Mouse (Mus musculus): Measurements from ENCODE around the gene Golim4. TPM values are rescaled to one million over a fixed set of nuclear protein-coding genes. Genes with fewer than 3 reads are reported as not detected.

Golim4 gene
- polyA plus RNA-seq, 1 experiment = 12.9 TPM

DNA sequence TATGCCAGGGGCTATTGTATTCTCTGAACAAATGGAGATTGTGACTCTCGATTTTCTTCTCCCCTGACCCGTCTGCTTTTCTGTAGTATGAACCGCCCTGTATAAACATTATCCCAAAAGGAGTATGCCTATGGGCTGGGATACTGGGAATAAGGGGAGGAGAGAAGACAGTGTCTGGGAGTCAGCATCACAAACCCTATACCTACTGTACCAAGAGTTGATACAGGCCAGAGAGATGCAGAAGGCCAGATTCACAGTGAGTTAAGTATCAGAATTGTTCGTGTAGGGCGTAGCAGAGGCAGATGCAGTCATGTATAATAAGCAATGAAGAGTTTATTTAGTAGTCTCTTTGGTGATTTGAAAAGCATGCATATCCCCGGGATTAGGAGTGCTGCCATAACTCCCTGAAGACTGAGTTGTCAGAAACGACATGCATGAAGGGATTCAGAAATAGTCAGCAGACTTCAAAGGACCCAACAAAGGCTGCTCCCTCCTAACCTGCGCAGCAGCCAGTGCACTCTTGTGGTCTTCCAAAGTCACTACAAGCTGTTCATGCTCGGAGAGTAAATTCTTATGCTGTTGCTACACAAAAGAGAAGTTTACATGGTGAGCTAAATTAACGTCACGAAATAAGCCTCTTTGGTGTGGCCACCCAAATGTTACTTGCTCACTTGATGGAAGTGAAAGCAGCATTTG, 54.7 kb downstream of the Golim4 start:
- Histone ChIP-seq H3K4me3 (ENCODE audit: control insufficient read depth, insufficient read depth, low read length) (no peak overlapping the region), H3K27me3 (ENCODE audit: control insufficient read depth, insufficient read depth, low read length) (no peaks in the 10 kb centered on the region), H3K36me3 (ENCODE audit: control insufficient read depth, insufficient read depth, low read length) (no peaks in the 10 kb centered on the region), H3K4me1 (replicated peaks; ENCODE audit: control insufficient read depth, insufficient read depth, low read length) (no peaks in the 10 kb centered on the region), H3K27ac (ENCODE audit: control insufficient read depth, insufficient read depth, low read length) (no peak overlapping the region)
- no peak for DNase-seq
- no peak for TF ChIP-seq CTCF (IDR thresholded peaks at IDR 0.05; ENCODE audit: borderline replicate concordance, control insufficient read depth, extremely low read depth, insufficient read depth, low read length, poor library complexity)
- TF ChIP-seq POLR2A (IDR thresholded peaks at IDR 0.05; ENCODE audit: control insufficient read depth, extremely low read depth, insufficient read depth, low read length, poor library complexity) = no peak
- 92% methylated on average over 11 of the region's 11 CpGs for WGBS

DNA sequence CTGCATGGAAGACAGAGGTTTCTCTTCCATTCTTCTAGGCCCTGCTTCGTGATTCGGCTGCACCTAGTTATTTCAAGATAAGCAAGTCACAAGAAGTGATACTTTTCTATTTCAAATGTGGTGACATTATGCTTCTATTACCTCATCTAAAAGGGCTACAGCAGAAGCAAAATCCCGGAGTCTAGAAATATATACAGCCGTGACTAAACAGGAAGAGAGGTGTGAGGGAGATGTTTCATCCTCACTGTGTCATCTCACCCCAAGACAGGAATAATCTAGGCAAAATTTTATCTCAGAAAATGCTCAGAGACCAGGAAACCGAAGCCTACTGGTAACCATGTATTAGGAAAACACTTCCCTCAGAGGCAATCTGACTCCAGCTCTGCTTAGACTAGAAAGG, 61.7 kb downstream of the Golim4 start:
- TF ChIP-seq CTCF (IDR thresholded peaks at IDR 0.05; ENCODE audit: borderline replicate concordance, control insufficient read depth, extremely low read depth, insufficient read depth, low read length, poor library complexity) (no peak), POLR2A (IDR thresholded peaks at IDR 0.05; ENCODE audit: control insufficient read depth, extremely low read depth, insufficient read depth, low read length, poor library complexity) (no peak)
- DNase-seq = no peak
- Histone ChIP-seq H3K36me3 (ENCODE audit: control insufficient read depth, insufficient read depth, low read length) (no peaks in the 10 kb centered on the region), H3K27ac (ENCODE audit: control insufficient read depth, insufficient read depth, low read length) (no peak overlapping the region), H3K27me3 (ENCODE audit: control insufficient read depth, insufficient read depth, low read length) (no peaks in the 10 kb centered on the region), H3K4me1 (replicated peaks; ENCODE audit: control insufficient read depth, insufficient read depth, low read length) (no peaks in the 10 kb centered on the region), H3K4me3 (ENCODE audit: control insufficient read depth, insufficient read depth, low read length) (no peak overlapping the region)
- WGBS = 97% methylated on average over 5 of the region's 5 CpGs

DNA sequence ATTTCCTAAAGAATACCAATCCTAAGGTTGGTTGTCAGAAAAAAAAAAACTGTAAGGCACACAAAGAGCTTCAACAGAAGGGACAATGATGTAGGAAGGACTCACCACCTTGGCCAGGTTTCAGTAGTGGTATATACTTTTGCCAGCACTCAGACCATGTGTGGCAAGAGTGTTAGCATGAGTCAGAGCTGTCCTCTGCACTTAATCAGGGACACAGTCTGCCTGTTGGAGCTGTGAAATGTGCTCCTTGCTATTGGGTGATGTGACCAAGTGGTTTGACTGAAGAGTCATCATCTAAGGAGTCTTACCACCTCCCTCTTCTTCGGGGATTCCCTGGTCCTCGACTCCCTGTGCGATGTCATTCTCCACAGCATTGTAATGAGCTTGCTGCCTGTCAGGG, 65.2 kb downstream of the Golim4 start:
- 92% methylated on average over 3 of the region's 3 CpGs for WGBS
- no peaks in the 10 kb centered on the region for H3K27me3 ChIP-seq (ENCODE audit: control insufficient read depth, insufficient read depth, low read length)
- H3K4me3 ChIP-seq (ENCODE audit: control insufficient read depth, insufficient read depth, low read length) = no peak overlapping the region
- TF ChIP-seq CTCF (IDR thresholded peaks at IDR 0.05; ENCODE audit: borderline replicate concordance, control insufficient read depth, extremely low read depth, insufficient read depth, low read length, poor library complexity) (no peak), POLR2A (IDR thresholded peaks at IDR 0.05; ENCODE audit: control insufficient read depth, extremely low read depth, insufficient read depth, low read length, poor library complexity) (no peak)
- no peaks in the 10 kb centered on the region for H3K4me1 ChIP-seq (replicated peaks; ENCODE audit: control insufficient read depth, insufficient read depth, low read length)
- DNase-seq = no peak
- no peaks in the 10 kb centered on the region for H3K36me3 ChIP-seq (ENCODE audit: control insufficient read depth, insufficient read depth, low read length)
- H3K27ac ChIP-seq (ENCODE audit: control insufficient read depth, insufficient read depth, low read length) = no peak overlapping the region

DNA sequence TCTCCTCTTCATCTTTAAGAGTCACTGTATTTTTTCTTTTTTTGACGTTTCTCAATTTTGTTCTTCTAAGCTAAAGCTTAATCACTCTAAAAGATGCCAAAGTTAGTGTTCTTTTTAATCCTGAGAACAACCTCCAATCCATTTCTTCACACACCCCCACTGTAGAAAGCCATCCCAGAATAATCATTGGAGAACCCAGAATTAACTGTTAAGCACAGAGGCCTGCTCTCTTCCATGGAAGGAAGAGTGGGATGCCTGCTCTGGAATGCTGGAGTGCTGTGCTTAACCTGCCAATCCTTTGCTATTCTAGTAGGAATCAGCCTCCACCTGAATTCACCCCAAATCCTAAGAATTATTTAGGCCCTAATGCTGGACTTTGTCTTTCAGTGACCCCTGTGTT, 67.4 kb downstream of the Golim4 start:
- H3K27ac ChIP-seq (ENCODE audit: control insufficient read depth, insufficient read depth, low read length) = no peak overlapping the region
- no peaks in the 10 kb centered on the region for H3K36me3 ChIP-seq (ENCODE audit: control insufficient read depth, insufficient read depth, low read length)
- DNase-seq = no peak
- TF ChIP-seq POLR2A (IDR thresholded peaks at IDR 0.05; ENCODE audit: control insufficient read depth, extremely low read depth, insufficient read depth, low read length, poor library complexity) (no peak), CTCF (IDR thresholded peaks at IDR 0.05; ENCODE audit: borderline replicate concordance, control insufficient read depth, extremely low read depth, insufficient read depth, low read length, poor library complexity) (no peak)
- WGBS = 100% methylated on average over 1 of the region's 1 CpGs
- H3K27me3 ChIP-seq (ENCODE audit: control insufficient read depth, insufficient read depth, low read length) = no peaks in the 10 kb centered on the region
- H3K4me3 ChIP-seq (ENCODE audit: control insufficient read depth, insufficient read depth, low read length) = no peak overlapping the region
- H3K4me1 ChIP-seq (replicated peaks; ENCODE audit: control insufficient read depth, insufficient read depth, low read length) = no peaks in the 10 kb centered on the region

DNA sequence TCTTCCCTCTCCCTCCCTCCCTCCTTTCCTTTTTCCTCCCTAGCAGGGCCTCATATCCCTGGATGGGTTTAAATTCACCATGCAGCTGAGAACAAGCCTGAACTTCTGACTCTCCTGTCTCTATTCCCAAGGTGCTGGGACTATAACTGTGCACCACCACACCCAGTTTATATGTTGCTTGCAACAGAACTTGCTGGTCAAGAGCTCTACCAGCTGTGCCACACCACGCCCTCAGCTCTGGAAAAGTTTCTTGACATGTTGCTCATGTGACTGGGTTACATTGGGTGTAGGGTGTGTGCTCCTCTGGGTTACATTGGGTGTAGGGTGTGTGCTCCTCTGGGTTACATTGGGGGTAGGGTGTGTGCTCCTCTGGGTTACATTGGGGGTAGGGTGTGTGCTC, 75.2 kb downstream of the Golim4 start:
- 95% methylated on average over 1 of the region's 1 CpGs for WGBS
- DNase-seq = no peak
- Histone ChIP-seq H3K4me3 (ENCODE audit: control insufficient read depth, insufficient read depth, low read length) (no peak overlapping the region), H3K4me1 (replicated peaks; ENCODE audit: control insufficient read depth, insufficient read depth, low read length) (no peaks in the 10 kb centered on the region), H3K36me3 (ENCODE audit: control insufficient read depth, insufficient read depth, low read length) (no peaks in the 10 kb centered on the region), H3K27ac (ENCODE audit: control insufficient read depth, insufficient read depth, low read length) (no peak overlapping the region), H3K27me3 (ENCODE audit: control insufficient read depth, insufficient read depth, low read length) (no peaks in the 10 kb centered on the region)
- TF ChIP-seq CTCF (IDR thresholded peaks at IDR 0.05; ENCODE audit: borderline replicate concordance, control insufficient read depth, extremely low read depth, insufficient read depth, low read length, poor library complexity) (no peak), POLR2A (IDR thresholded peaks at IDR 0.05; ENCODE audit: control insufficient read depth, extremely low read depth, insufficient read depth, low read length, poor library complexity) (no peak)

DNA sequence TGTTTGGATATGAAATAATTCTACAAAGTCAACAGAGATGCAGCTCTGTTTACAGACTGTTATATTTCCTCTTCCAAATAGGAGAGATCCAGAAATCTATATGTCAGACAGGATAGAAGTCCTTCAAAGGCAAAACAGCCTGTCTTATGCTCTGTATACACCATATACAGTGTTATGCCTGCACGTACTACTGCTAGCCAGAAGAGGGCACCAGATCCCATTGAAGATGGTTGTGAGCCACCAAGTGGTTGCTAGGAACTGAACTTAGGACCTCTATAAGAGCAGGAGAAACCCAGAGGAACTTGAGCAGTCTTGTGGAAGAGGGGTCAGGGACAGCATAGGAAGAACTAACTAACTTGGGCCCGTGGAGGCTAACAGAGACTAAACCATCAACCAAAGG, 77.5 kb downstream of the Golim4 start:
- H3K27me3 ChIP-seq (ENCODE audit: control insufficient read depth, insufficient read depth, low read length) = no peaks in the 10 kb centered on the region
- no peak for TF ChIP-seq CTCF (IDR thresholded peaks at IDR 0.05; ENCODE audit: borderline replicate concordance, control insufficient read depth, extremely low read depth, insufficient read depth, low read length, poor library complexity)
- no peak for TF ChIP-seq POLR2A (IDR thresholded peaks at IDR 0.05; ENCODE audit: control insufficient read depth, extremely low read depth, insufficient read depth, low read length, poor library complexity)
- H3K4me3 ChIP-seq (ENCODE audit: control insufficient read depth, insufficient read depth, low read length) = no peak overlapping the region
- H3K4me1 ChIP-seq (replicated peaks; ENCODE audit: control insufficient read depth, insufficient read depth, low read length) = no peaks in the 10 kb centered on the region
- peak; percentile 14 for DNase-seq
- WGBS = 99% methylated on average over 2 of the region's 2 CpGs
- H3K27ac ChIP-seq (ENCODE audit: control insufficient read depth, insufficient read depth, low read length) = no peak overlapping the region
- no peaks in the 10 kb centered on the region for H3K36me3 ChIP-seq (ENCODE audit: control insufficient read depth, insufficient read depth, low read length)

DNA sequence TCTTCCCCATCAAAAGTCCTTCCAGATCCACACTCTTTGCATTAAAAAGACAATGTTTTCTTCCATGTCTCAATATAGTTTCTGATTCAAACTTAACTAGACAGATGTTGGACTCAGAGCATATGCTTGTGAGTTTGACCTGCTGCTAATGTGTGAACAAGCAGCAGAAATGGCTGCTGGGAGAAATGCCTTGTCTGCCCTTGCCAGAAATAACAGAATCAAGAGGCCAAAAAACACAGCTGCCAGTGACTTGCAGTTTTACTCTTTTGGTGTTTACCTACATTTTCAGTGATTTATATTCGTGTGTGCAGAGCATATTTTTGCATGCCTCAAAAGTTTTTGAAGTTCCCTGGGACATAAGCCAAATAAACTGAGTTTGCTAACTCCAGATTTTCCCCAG, 87.9 kb downstream of the Golim4 start:
- H3K4me3 ChIP-seq (ENCODE audit: control insufficient read depth, insufficient read depth, low read length) = no peak overlapping the region
- DNase-seq = no peak
- no peaks in the 10 kb centered on the region for H3K27me3 ChIP-seq (ENCODE audit: control insufficient read depth, insufficient read depth, low read length)
- H3K4me1 ChIP-seq (replicated peaks; ENCODE audit: control insufficient read depth, insufficient read depth, low read length) = no peaks in the 10 kb centered on the region
- whole genome bisulfite sequencing = 21% methylated on average over 1 of the region's 1 CpGs
- TF ChIP-seq CTCF (IDR thresholded peaks at IDR 0.05; ENCODE audit: borderline replicate concordance, control insufficient read depth, extremely low read depth, insufficient read depth, low read length, poor library complexity) (no peak), POLR2A (IDR thresholded peaks at IDR 0.05; ENCODE audit: control insufficient read depth, extremely low read depth, insufficient read depth, low read length, poor library complexity) (no peak)
- H3K36me3 ChIP-seq (ENCODE audit: control insufficient read depth, insufficient read depth, low read length) = no peaks in the 10 kb centered on the region
- H3K27ac ChIP-seq (ENCODE audit: control insufficient read depth, insufficient read depth, low read length) = no peak overlapping the region

Measured in thymus, adult 2 months (tissue).